Mouse (Mus musculus): ENCODE measurements around the gene Scube2. TPM values are rescaled to one million over a fixed set of nuclear protein-coding genes. Genes with fewer than 3 reads are reported as not detected.
A peak's percentile ranks its signal among the peaks of the same experiment; 100 is the strongest.

Gene Scube2
- total RNA-seq, 2 experiments from 2014 or later: not detected

GRCm38 (mm10) chr7:109804843-109805242 lies 60.6 kb downstream of the Scube2 start:
- ATAC-seq (replicated peaks; ENCODE audit: low FRiP score, poor library complexity, severe bottlenecking): peak; percentile 79

- ATAC-seq (replicated peaks; ENCODE audit: low FRiP score, poor library complexity, severe bottlenecking): peak; percentile 3; the same call in 1 of the 2 replicates
These were observed 61.1 kb downstream of the Scube2 start for GRCm38 (mm10) chr7:109804355-109804754.

DNA sequence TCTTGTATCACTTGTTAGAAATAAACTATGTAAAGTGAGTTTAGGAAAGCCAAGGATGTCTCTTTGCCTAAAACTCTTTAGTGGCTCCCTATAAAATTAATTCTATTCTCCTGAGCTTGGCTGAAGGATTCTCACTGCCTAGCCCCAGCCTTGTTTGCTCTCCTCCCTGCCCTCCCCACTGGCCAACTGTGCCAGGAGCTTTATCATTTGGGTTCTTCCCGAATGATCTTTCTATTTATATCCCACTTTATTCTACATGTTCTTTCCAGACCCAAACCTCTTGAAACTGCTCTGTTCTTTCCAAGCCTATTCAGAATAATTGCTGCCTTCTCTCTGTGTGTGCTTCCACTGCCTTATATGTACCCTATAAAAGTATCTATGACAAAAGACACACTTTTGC lies 62.0 kb downstream of the Scube2 start:
- no peak for ATAC-seq (replicated peaks; ENCODE audit: low FRiP score, poor library complexity, severe bottlenecking)

- 0 out of 2 replicates have a peak, but pooled peaks have one; percentile 54 for ATAC-seq (replicated peaks; ENCODE audit: low FRiP score, poor library complexity, severe bottlenecking)
These were observed 64.9 kb downstream of the Scube2 start for GRCm38 (mm10) chr7:109800626-109801025.

DNA sequence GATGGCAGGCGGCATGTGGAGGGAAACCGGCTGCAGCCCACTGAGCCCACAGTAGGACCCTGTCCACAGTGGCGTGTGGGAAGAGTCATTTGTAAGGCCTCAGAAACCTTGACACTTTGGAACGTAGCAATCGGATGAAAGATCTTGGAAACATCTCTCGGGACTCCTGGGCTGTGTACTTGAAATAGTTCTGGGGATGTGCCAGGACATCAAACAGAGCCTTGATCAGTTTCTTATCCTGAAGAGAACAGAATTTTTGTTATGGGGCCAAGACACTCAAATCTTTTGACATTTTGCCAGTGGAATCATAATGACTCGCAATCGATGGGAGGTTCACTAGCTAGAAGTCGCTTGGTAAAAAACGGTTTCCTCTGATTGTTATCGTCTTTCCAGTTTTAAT lies 66.3 kb downstream of the Scube2 start:
- ATAC-seq (replicated peaks; ENCODE audit: low FRiP score, poor library complexity, severe bottlenecking): no peak

GRCm38 (mm10) chr7:109795564-109795963 lies 69.9 kb downstream of the Scube2 start:
- no peak for ATAC-seq (replicated peaks; ENCODE audit: low FRiP score, poor library complexity, severe bottlenecking)

- ATAC-seq (replicated peaks; ENCODE audit: low FRiP score, poor library complexity, severe bottlenecking): no peak
These were observed 70.9 kb downstream of the Scube2 start for GRCm38 (mm10) chr7:109794556-109794955.

DNA sequence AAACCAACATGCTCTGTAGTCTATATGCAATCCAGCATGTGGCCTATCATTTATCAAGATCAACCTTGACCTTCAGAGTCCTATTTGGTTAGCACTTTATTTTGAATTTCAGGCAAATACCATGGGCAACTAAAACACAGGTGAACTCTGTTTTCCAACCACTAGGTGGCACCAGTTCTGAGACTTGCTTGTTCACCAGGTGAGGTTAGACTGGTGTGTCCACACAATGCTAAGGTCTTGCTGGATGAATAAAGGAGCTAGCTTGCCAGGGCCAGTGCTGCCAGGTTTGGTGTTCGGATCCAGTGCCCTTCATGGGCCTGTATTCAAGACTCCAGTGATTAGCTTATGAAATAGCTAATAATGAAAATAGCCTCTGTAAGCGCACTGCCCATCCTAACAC lies 72.7 kb downstream of the Scube2 start:
- peak; percentile 86 for ATAC-seq (replicated peaks; ENCODE audit: low FRiP score, poor library complexity, severe bottlenecking)

DNA sequence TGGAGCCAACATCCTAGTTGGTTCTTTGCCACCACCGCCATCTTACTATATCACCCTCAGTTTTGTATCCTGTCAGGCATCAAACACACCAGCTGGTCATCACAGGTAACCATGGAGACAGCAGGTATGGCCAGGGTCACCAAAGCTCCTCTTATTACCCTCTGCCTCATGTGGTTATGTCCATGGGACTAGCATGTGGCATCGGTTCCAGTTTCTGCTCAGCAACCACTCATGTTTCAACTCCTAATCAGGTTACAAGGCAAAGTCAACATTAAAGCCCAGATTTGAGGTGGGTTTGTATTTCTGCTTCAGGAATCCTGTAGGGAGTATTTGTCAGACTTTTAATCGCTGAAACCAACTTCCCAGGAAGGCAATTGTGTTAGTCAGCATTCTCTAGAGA lies 74.7 kb downstream of the Scube2 start:
- no peak for ATAC-seq (replicated peaks; ENCODE audit: low FRiP score, poor library complexity, severe bottlenecking)

DNA sequence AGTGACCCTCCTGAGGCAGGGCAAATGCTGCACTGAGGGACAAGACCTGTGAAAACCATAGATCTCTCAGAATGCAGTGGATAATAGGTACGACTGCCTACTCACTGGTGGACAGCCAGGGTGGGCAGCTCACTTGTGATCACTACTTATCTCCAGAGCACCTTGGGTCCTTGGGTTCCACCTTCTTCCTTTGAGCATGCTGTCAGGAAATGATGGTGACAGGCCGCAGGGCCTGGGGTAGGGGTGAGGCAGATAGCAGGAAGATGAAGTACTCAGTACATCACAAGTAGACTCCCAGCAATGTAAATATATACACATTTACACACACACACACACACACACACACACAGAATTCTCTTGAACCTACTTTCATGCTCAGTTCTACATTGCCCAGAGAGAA lies 77.6 kb downstream of the Scube2 start:
- no peak for ATAC-seq (replicated peaks; ENCODE audit: low FRiP score, poor library complexity, severe bottlenecking)

DNA sequence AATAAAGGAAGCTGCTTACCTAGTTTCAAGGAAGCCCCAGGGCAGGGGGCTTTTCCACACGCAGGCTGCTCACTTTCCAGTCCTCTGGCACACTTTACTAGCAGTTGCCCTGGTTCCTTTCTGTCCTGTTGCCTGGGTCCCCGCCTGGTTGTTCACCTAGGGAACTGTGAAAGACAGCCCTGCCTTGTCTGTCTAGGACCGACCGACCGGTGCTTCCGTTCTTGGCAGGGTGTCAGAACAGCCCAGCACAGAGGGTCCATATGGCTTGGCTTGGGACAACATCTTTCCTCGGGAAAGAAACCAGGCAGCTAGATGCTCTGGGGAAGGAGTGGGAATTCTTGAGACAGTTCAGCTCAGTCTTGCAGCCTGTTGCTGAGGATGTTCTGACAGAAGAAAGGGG lies 82.2 kb downstream of the Scube2 start:
- ATAC-seq (replicated peaks; ENCODE audit: low FRiP score, poor library complexity, severe bottlenecking): no peak

DNA sequence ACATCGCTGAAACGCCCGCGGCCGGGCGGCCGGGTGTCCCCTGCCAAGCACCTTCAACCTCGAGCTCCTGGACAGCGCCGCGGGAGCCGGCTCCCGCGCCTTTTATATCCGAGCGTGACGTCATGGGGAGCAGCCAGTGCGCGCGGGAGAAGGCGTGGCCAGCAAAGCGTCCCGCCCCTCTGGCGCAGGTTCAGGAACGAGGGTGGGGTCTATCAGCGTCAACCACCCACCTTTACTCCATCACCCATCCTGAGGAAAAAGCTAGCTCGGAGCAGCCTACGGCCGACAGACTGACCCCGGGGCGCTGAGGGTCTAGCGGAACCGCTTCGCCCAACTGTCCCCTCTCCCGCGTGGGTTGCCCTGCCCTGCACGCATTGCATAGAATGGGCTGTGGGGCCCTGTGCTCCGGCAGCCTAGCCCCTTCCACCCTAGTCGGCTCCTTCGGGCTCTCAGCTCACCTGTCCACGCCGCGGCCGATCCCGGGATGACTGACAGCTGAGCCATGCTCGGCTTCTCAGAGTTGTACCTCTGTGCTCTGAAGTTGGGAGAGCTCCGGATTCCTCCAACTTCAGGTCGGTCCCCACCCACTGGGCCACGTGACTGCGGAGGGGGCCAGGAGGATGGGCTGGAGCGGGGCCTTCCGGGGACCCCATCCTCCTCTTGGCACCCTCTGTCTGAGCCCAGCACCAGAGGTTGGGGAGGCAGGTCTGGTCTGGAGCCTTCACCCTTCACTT lies 83.8 kb downstream of the Scube2 start, which contains the start of gene Nrip3:
Nrip3 (minus strand) TSS at position 556 of the 734 bp plus-strand sequence.
- peak; percentile 87 for ATAC-seq (replicated peaks; ENCODE audit: low FRiP score, poor library complexity, severe bottlenecking)

- ATAC-seq (replicated peaks; ENCODE audit: low FRiP score, poor library complexity, severe bottlenecking): peak; percentile 91
These were observed 84.4 kb downstream of the Scube2 start for GRCm38 (mm10) chr7:109781087-109781469.

DNA sequence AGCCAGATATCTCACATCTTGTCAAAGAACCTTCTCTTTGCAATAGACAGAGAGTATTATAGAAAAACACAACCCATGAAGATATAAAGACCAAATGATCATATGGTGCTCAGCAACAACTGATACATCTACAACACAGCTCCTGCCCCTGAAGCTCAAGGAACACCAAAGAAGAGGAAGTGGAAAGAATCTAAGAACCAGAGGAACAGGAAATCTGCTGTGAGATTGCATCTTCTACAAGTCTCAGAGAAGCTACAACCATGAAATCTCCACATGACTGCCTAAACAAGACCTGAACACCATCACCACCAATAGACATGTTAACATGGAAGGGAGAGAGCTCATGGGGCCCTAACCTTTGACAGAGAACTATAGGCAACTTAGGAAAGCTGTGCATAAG lies 93.2 kb downstream of the Scube2 start:
- ATAC-seq (replicated peaks; ENCODE audit: low FRiP score, poor library complexity, severe bottlenecking): no peak

- ATAC-seq (replicated peaks; ENCODE audit: low FRiP score, poor library complexity, severe bottlenecking): no peak
These were observed 96.6 kb downstream of the Scube2 start for GRCm38 (mm10) chr7:109768699-109769383.

DNA sequence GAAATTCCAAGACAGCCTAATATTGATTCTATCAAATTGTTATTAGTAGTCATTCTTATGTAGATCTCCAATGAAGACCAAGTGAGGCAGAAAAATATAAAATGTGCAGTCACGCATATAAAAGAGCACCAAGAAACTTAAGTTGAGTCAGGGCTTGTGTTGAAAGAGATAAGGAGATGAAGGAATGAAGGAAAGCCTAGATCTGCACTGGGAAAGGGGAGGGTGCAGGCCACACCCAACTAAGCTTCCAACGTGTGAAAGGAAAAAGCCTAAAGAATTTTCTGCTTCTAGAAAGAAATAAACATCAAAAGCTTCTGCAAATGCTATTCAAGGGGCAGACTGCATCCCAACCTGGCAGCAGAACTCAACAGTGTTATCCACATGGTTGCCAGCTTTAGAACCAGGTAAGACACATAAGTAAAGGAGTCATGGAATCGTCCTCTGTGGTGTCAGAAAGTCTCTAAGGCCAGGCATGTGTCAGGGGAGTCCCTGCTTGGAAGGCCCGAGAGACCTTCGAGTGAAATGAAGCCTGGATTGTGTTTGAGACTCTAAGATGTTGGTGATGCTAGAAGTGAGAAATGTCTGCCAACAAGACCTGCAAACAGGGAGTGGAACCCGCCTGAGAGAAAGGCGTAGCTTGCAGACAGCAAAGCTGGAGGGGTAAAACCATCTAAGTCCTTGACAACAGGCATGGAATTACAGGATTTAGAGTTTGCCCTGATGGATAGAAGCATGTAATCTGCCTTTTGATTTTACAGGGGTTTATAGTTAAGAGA lies 97.7 kb downstream of the Scube2 start:
- peak; percentile 93 for ATAC-seq (replicated peaks; ENCODE audit: low FRiP score, poor library complexity, severe bottlenecking)

DNA sequence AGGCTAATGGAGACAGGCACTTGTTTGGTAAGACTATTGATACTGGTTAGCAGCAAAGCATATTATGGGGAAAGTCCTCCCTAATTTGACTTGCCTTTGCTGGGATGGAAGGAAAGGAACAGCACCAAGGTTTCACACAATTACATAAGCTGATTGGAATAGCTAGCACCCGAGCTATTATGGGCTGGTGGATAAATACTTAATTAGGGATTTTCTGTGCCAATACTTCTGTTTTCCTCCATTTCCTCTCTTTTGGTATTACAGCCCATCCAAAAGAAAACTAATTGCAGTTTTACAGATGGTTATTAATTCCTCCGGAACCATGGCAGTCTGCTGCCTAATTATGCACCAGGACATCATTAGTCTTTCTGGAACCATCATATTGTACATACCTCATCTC lies 101.5 kb downstream of the Scube2 start:
- ATAC-seq (replicated peaks; ENCODE audit: low FRiP score, poor library complexity, severe bottlenecking): no peak

DNA sequence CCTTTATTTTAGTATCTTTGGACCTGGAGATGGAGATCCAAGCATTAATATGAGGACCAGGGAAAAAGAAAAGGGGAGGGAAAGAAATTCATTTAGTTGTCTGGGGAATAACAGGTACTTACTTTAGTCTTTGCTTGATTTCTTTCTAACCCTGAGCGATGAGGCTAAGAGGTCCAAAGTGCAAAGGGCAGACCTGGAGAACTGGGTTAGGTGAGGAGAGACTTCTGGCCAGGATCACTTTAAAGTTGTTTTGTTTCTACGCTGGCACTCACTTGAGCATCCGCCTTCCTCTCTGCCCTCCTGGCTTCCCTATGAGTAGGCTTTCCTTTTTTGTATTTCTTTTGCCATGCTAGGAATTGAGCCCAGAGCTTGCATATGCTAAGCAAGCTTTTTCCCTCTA lies 109.2 kb downstream of the Scube2 start:
- ATAC-seq (replicated peaks; ENCODE audit: low FRiP score, poor library complexity, severe bottlenecking): no peak

DNA sequence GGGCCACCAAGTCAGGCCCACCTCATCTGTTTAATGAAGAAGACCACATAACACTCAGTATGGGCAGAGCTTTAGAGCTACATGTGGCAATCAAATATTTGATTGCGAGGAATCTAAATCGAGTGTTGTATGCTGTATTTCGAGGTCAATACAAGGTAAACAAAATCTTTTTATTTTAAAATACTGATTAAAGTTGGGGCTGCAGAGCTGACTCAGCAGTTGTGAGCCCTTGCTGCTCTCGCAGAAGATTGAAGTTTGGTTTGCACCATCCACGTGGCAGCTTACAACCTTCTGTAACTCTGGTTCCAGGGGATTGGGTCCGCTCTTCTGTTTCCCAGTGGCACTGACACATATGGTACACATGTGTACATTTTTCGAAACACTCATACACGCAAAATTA lies 111.4 kb downstream of the Scube2 start:
- no peak for ATAC-seq (replicated peaks; ENCODE audit: low FRiP score, poor library complexity, severe bottlenecking)
